Mouse (Mus musculus) small intestine, adult 2 months (tissue): ENCODE measurements around the gene Zfhx3.

Experiments
- CTCF ChIP-seq: fragments of 200-500 bp; IDR thresholded peaks from 2 replicates; pipeline ENCODE4 v1.5.1; 2012; ENCODE audit warnings: low read depth, mild to moderate bottlenecking, control low read depth, inconsistent platforms, low read length, moderate library complexity, mixed read lengths; ENCODE audit not compliant: insufficient replicate concordance, insufficient read length; ENCODE audit errors: extremely low read depth
- POLR2A ChIP-seq: fragments of 200-500 bp; IDR thresholded peaks from 2 replicates; pipeline ENCODE4 v1.6.1; 2012; ENCODE audit warnings: low read depth, mild to moderate bottlenecking, control low read depth, inconsistent platforms, low read length, moderate library complexity

DNA sequence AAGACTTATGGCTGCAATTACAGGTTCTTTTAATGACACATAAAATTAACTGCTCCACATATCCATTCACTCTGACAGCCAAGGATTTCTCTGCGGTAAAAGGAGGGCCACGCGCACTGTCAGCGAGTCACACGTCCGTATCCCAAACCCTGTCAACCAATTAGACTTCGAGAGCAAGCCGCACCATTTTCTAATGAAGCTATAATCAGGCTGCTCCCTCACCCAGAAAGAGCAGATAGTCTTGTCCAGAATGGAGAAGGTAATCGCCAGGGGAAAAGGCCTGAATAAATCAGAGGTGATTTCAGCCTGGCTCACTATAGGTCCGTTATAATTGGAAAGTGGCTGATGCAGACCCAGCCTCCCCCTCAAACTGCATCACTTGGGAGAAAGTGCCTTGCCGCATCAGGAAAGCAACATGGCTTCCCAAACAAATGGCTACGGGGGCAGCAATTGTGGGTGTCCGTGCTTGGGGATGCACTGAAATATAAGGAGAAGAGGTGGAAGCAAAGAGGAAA is 494.9 kb downstream of the Zfhx3 start:
- TF ChIP-seq POLR2A (no peak), CTCF (no peak)
